Mouse (Mus musculus) G1E (cell line): Measurements from ENCODE around the gene Rdh5. TPM values are rescaled to one million over a fixed set of nuclear protein-coding genes. Genes with fewer than 3 reads are reported as not detected.

Experiments used
- ATAC-seq: 2 replicates; pipeline ENCODE4 v1.8.0; 2016; ENCODE audit warnings: mild to moderate bottlenecking; ENCODE audit not compliant: insufficient number of reproducible peaks, poor library complexity, low FRiP score, severe bottlenecking; ENCODE audit errors: extremely low read depth
- DNase-seq: peaks from one replicate; pipeline ENCODE4 v3.0.0; 2012; ENCODE audit warnings: low spot score
- H3K27me3 ChIP-seq: 2 replicates; pipeline ENCODE4 v1.6.1; 2012; ENCODE audit warnings: mild to moderate bottlenecking, low read length, inconsistent platforms; ENCODE audit not compliant: insufficient read depth
- H3K36me3 ChIP-seq: replicated peaks from 2 replicates; pipeline ENCODE3; 2012; ENCODE audit warnings: mild to moderate bottlenecking, inconsistent platforms
- H3K4me1 ChIP-seq: 2 replicates; pipeline ENCODE4 v1.6.1; 2012; ENCODE audit warnings: low read depth, low read length, inconsistent platforms, mixed read lengths; ENCODE audit not compliant: insufficient read depth
- H3K4me3 ChIP-seq: 2 replicates; pipeline ENCODE4 v1.5.1; 2012; ENCODE audit warnings: low read depth, mild to moderate bottlenecking, inconsistent platforms, low read length, moderate library complexity, mixed read lengths
- H3K9me3 ChIP-seq: replicated peaks from 2 replicates; pipeline ENCODE4 v1.6.1; 2012; ENCODE audit warnings: inconsistent platforms
- CTCF ChIP-seq: IDR thresholded peaks from 2 replicates; pipeline ENCODE4 v1.5.1; 2012; ENCODE audit warnings: low read depth, low read length, inconsistent platforms, mixed read lengths
- GATA1 ChIP-seq: IDR thresholded peaks from 2 replicates; pipeline ENCODE4 v1.6.1; 2012; ENCODE audit warnings: borderline replicate concordance, low read length, inconsistent platforms, mixed read lengths
- GATA2 ChIP-seq: IDR thresholded peaks from 2 replicates; pipeline ENCODE4 v1.6.1; 2012; ENCODE audit warnings: low read depth, low read length, inconsistent platforms, borderline replicate concordance
- POLR2AphosphoS5 ChIP-seq: IDR thresholded peaks from 2 replicates; pipeline ENCODE4 v1.6.1; 2012; ENCODE audit warnings: low read depth, low read length, inconsistent platforms; ENCODE audit not compliant: insufficient replicate concordance
- TAL1 ChIP-seq: conservative IDR thresholded peaks from 2 replicates; pipeline ENCODE4 v1.6.1; 2012; ENCODE audit warnings: low read depth, low read length, inconsistent platforms, mixed read lengths
- polyA plus RNA-seq: library from polyadenylated mRNA; stranded (reverse); fragments of >175 nt; gene quantifications from 2 replicates; pipeline ENCODE4 v1.2.3, GENCODE M21; 2012
- total RNA-seq, 2 experiments: library from RNA; stranded (forward) in 1 of 2; stranded (reverse) in 1 of 2; fragments of 200-1000 nt in 1 of 2; fragments of >200 nt in 1 of 2; fragmentation: Nextera tagmentation in 1 of 2; gene quantifications; 2 replicates each; pipeline ENCODE4 v1.2.3; 2014 to 2017

Rdh5 gene
- total and polyA plus RNA-seq, 3 experiments, result 1.2 to 7.1 (median 2.6) TPM

DNA sequence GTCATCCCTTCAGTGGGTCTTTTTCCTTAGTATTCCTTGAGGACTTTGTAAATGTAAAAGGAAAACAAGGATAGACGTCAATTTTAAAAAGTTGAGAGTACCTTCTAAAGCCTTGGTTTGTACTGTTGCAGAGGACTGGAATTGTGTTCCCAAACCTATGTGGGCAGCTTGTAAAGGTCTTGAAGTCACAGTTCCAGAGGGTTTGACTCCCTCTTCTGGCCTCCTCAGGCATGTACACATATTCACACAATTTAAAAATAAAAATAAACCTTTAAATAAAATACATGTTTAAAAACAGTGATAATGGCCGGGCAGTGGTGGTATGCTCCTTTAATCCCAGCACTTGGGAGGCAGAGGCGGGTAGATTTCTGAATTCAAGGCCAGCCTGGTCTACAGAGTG, 56.6 kb downstream of the Rdh5 start:
- DNase-seq (no peak), ATAC-seq (no peak)
- Histone ChIP-seq H3K27me3 (no peaks in the 10 kb centered on the region), H3K36me3 (peaks cover 80% of the 10 kb centered on the region), H3K9me3 (no peaks in the 10 kb centered on the region), H3K4me3 (no peak overlapping the region), H3K4me1 (no peaks in the 10 kb centered on the region)
- no peak for TF ChIP-seq CTCF
- no peak for TF ChIP-seq GATA1
- no peak for TF ChIP-seq GATA2
- no peak for TF ChIP-seq POLR2AphosphoS5
- TF ChIP-seq TAL1, result no peak

Other genes starting within 250 kb of the Rdh5 start
Only the 20 nearest of the 26 such genes appear.
- gene Dgka, start 178.0 kb downstream of the Rdh5 start, total RNA-seq (2014; fragmentation: Nextera tagmentation), result 6.8 and 8.4 TPM in 2 replicates
- 3.3 TPM in 2 replicates for gene Dgka, start 178.0 kb downstream of the Rdh5 start, total RNA-seq (2017)
- 0.19 and 0.50 TPM in 2 replicates for gene Dgka, start 178.0 kb downstream of the Rdh5 start, polyA plus RNA-seq
- 78.7 and 93.7 TPM in 2 replicates for gene Pym1, start 175.0 kb downstream of the Rdh5 start, total RNA-seq (2014; fragmentation: Nextera tagmentation)
- gene Pym1, start 175.0 kb downstream of the Rdh5 start, total RNA-seq (2017), result 44.3 and 47.3 TPM in 2 replicates
- 144 and 169 TPM in 2 replicates for gene Pym1, start 175.0 kb downstream of the Rdh5 start, polyA plus RNA-seq
- 0.44 TPM in 1 of 2 replicates, not detected in the other for gene Mmp19, start 132.0 kb downstream of the Rdh5 start, total RNA-seq (2014; fragmentation: Nextera tagmentation)
- gene Mmp19, start 132.0 kb downstream of the Rdh5 start, total RNA-seq (2017), result 0.11 and 0.12 TPM in 2 replicates
- gene Mmp19, start 132.0 kb downstream of the Rdh5 start, polyA plus RNA-seq, result 0.02 and 0.03 TPM in 2 replicates
- gene Dnajc14, start 118.8 kb downstream of the Rdh5 start, total RNA-seq (2014; fragmentation: Nextera tagmentation), result 20.6 and 25.5 TPM in 2 replicates
- gene Dnajc14, start 118.8 kb downstream of the Rdh5 start, total RNA-seq (2017), result 31.5 and 36.9 TPM in 2 replicates
- gene Dnajc14, start 118.8 kb downstream of the Rdh5 start, polyA plus RNA-seq, result 9.6 and 12.6 TPM in 2 replicates
- 8.4 and 10.1 TPM in 2 replicates for gene Tmem198b, start 118.5 kb downstream of the Rdh5 start, total RNA-seq (2014; fragmentation: Nextera tagmentation)
- 4.1 and 4.9 TPM in 2 replicates for gene Tmem198b, start 118.5 kb downstream of the Rdh5 start, total RNA-seq (2017)
- 1.5 and 2.2 TPM in 2 replicates for gene Tmem198b, start 118.5 kb downstream of the Rdh5 start, polyA plus RNA-seq
- 144 and 197 TPM in 2 replicates for gene Sarnp, start 105.6 kb downstream of the Rdh5 start, total RNA-seq (2014; fragmentation: Nextera tagmentation)
- gene Sarnp, start 105.6 kb downstream of the Rdh5 start, total RNA-seq (2017), result 154 and 165 TPM in 2 replicates
- 16.5 and 19.9 TPM in 2 replicates for gene Sarnp, start 105.6 kb downstream of the Rdh5 start, polyA plus RNA-seq
- gene Ormdl2, start 101.2 kb downstream of the Rdh5 start, total RNA-seq (2014; fragmentation: Nextera tagmentation), result 29.3 and 31.9 TPM in 2 replicates
- 132 and 152 TPM in 2 replicates for gene Ormdl2, start 101.2 kb downstream of the Rdh5 start, total RNA-seq (2017)
- 18.0 and 21.9 TPM in 2 replicates for gene Ormdl2, start 101.2 kb downstream of the Rdh5 start, polyA plus RNA-seq
- gene Gdf11, start 31.2 kb downstream of the Rdh5 start, total RNA-seq (2014; fragmentation: Nextera tagmentation), result not detected in 2 replicates
- under 0.01 TPM in 1 of 2 replicates, not detected in the other for gene Gdf11, start 31.2 kb downstream of the Rdh5 start, total RNA-seq (2017)
- gene Gdf11, start 31.2 kb downstream of the Rdh5 start, polyA plus RNA-seq, result 0.02 TPM in 2 replicates
- 1.7 and 3.4 TPM in 2 replicates for gene Cd63, start 21.9 kb downstream of the Rdh5 start, total RNA-seq (2014; fragmentation: Nextera tagmentation)
- gene Cd63, start 21.9 kb downstream of the Rdh5 start, total RNA-seq (2017), result 0.22 TPM in 1 of 2 replicates, not detected in the other
- 0.04 and 0.09 TPM in 2 replicates for gene Cd63, start 21.9 kb downstream of the Rdh5 start, polyA plus RNA-seq
- 46.7 and 50.3 TPM in 2 replicates for gene Bloc1s1, start 1.1 kb upstream of the Rdh5 start, total RNA-seq (2014; fragmentation: Nextera tagmentation)
- gene Bloc1s1, start 1.1 kb upstream of the Rdh5 start, total RNA-seq (2017), result 116 and 119 TPM in 2 replicates
- gene Bloc1s1, start 1.1 kb upstream of the Rdh5 start, polyA plus RNA-seq, result 121 and 157 TPM in 2 replicates
- gene Itga7, start 10.9 kb upstream of the Rdh5 start, total RNA-seq (2014; fragmentation: Nextera tagmentation), result not detected in 2 replicates
- 0.33 and 0.46 TPM in 2 replicates for gene Itga7, start 10.9 kb upstream of the Rdh5 start, total RNA-seq (2017)
- 0.02 and 0.10 TPM in 2 replicates for gene Itga7, start 10.9 kb upstream of the Rdh5 start, polyA plus RNA-seq
- gene Mettl7b, start 38.1 kb upstream of the Rdh5 start, total RNA-seq (2014; fragmentation: Nextera tagmentation), result not detected in 2 replicates
- gene Mettl7b, start 38.1 kb upstream of the Rdh5 start, total RNA-seq (2017), result not detected in 2 replicates
- not detected in 2 replicates for gene Mettl7b, start 38.1 kb upstream of the Rdh5 start, polyA plus RNA-seq
- not detected in 2 replicates for gene Olfr9, start 66.5 kb upstream of the Rdh5 start, total RNA-seq (2014; fragmentation: Nextera tagmentation)
- gene Olfr9, start 66.5 kb upstream of the Rdh5 start, total RNA-seq (2017), result 0.11 TPM in 1 of 2 replicates, not detected in the other
- gene Olfr9, start 66.5 kb upstream of the Rdh5 start, polyA plus RNA-seq, result not detected in 2 replicates
- gene Olfr763, start 87.9 kb upstream of the Rdh5 start, total RNA-seq (2014; fragmentation: Nextera tagmentation), result not detected in 2 replicates
- 0.06 TPM in 1 of 2 replicates, not detected in the other for gene Olfr763, start 87.9 kb upstream of the Rdh5 start, total RNA-seq (2017)
- not detected in 2 replicates for gene Olfr763, start 87.9 kb upstream of the Rdh5 start, polyA plus RNA-seq
- not detected in 2 replicates for gene Olfr764-ps1, start 117.0 kb upstream of the Rdh5 start, total RNA-seq (2014; fragmentation: Nextera tagmentation)
- gene Olfr764-ps1, start 117.0 kb upstream of the Rdh5 start, total RNA-seq (2017), result 0.06 and 0.11 TPM in 2 replicates
- gene Olfr764-ps1, start 117.0 kb upstream of the Rdh5 start, polyA plus RNA-seq, result not detected in 2 replicates
- gene Olfr765, start 127.1 kb upstream of the Rdh5 start, total RNA-seq (2014; fragmentation: Nextera tagmentation), result not detected in 2 replicates
- 0.05 TPM in 1 of 2 replicates, not detected in the other for gene Olfr765, start 127.1 kb upstream of the Rdh5 start, total RNA-seq (2017)
- not detected in 2 replicates for gene Olfr765, start 127.1 kb upstream of the Rdh5 start, polyA plus RNA-seq
- not detected in 2 replicates for gene Olfr766-ps1, start 146.1 kb upstream of the Rdh5 start, total RNA-seq (2014; fragmentation: Nextera tagmentation)
- gene Olfr766-ps1, start 146.1 kb upstream of the Rdh5 start, total RNA-seq (2017), result 0.38 TPM in 1 of 2 replicates, not detected in the other
- not detected in 2 replicates for gene Olfr766-ps1, start 146.1 kb upstream of the Rdh5 start, polyA plus RNA-seq
- gene Olfr767, start 160.0 kb upstream of the Rdh5 start, total RNA-seq (2014; fragmentation: Nextera tagmentation), result not detected in 2 replicates
- gene Olfr767, start 160.0 kb upstream of the Rdh5 start, total RNA-seq (2017), result 0.05 TPM in 1 of 2 replicates, not detected in the other
- not detected in 2 replicates for gene Olfr767, start 160.0 kb upstream of the Rdh5 start, polyA plus RNA-seq
- gene Olfr768, start 176.5 kb upstream of the Rdh5 start, total RNA-seq (2014; fragmentation: Nextera tagmentation), result not detected in 2 replicates
- gene Olfr768, start 176.5 kb upstream of the Rdh5 start, total RNA-seq (2017), result 0.05 and 0.12 TPM in 2 replicates
- gene Olfr768, start 176.5 kb upstream of the Rdh5 start, polyA plus RNA-seq, result not detected in 2 replicates
- not detected in 2 replicates for gene Olfr769, start 195.0 kb upstream of the Rdh5 start, total RNA-seq (2014; fragmentation: Nextera tagmentation)
- gene Olfr769, start 195.0 kb upstream of the Rdh5 start, total RNA-seq (2017), result 0.06 TPM in 1 of 2 replicates, not detected in the other
- not detected in 2 replicates for gene Olfr769, start 195.0 kb upstream of the Rdh5 start, polyA plus RNA-seq